Mouse (Mus musculus) testis, adult 2 months (tissue): ENCODE data around the gene Gm11492.

Experiments used
- CTCF ChIP-seq: fragments of 200-500 bp; IDR thresholded peaks from 2 replicates; pipeline ENCODE4 v1.5.1; 2012; ENCODE audit warnings: low read depth, mild to moderate bottlenecking, inconsistent platforms, low read length, moderate library complexity; ENCODE audit not compliant: control insufficient read depth, insufficient read depth, insufficient replicate concordance
- POLR2A ChIP-seq: fragments of 200-500 bp; IDR thresholded peaks from 2 replicates; pipeline ENCODE4 v1.6.1; 2012; ENCODE audit warnings: low read depth, mild to moderate bottlenecking, inconsistent platforms, low read length, moderate library complexity; ENCODE audit not compliant: control insufficient read depth

GRCm38 (mm10) chr11:87595976-87596375, 29.5 kb downstream of the Gm11492 start:
- TF ChIP-seq POLR2A (no peak), CTCF (no peak)
